Mouse (Mus musculus): ENCODE data around the gene 1700010I14Rik. TPM values are rescaled to one million over a fixed set of nuclear protein-coding genes. Genes with fewer than 3 reads are reported as not detected.

The 1700010I14Rik gene
- total and polyA plus RNA-seq, 3 experiments, result 0.23 to 2.2 TPM; not detected in 1

DNA sequence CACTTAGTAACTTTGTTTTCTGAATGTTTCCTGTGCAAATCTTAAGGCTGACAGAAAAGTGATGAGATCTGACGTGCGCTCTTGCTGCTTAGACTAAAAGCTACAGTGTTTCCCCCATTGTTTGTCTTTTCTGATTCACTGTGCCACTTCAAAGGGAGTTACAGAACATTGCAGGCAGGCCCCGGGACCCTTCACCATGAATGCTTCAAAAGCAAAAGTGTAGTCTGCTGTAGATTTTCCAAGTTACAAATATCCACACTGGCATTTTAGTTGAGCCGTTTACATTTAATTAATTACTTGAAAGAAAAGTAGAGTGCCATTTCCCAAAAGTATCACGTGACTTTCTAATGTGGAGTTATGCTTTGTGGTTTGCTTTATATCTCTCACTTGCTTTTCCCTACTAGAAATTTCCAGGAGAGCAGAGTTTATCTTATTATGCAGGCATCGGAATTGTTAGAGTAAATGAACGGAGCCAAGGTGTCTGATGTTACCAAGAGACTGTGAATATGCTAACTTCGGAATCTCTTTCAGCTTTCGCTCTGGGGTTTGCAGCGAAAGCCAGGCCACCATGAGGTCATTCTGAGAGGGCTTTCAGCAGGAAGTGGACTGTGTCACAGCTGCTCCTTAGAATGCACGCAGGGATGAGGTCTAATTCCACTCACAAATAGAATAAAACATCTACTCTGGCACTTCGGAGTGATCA, 15.8 kb upstream of the 1700010I14Rik start:
- Histone ChIP-seq H3K4me1 (ENCODE audit: control insufficient read depth in 1 of 2, insufficient read depth in 2 of 2, low read length in 2 of 2) (no peaks in the 10 kb centered on the region), H3K27ac (ENCODE audit: control insufficient read depth, low read depth, low read length) (no peak overlapping the region), H3K4me3 (ENCODE audit: control insufficient read depth in 1 of 2, insufficient read depth in 1 of 2, low read depth in 2 of 2, low read length in 2 of 2) (no peak overlapping the region), H3K79me2 (ENCODE audit: control insufficient read depth, insufficient read depth, low read length, poor library complexity) (no peaks in the 10 kb centered on the region), H3K9ac (ENCODE audit: control insufficient read depth, low read depth, low read length, poor library complexity, severe bottlenecking) (no peak overlapping the region), H3K27me3 (ENCODE audit: control insufficient read depth in 1 of 2, insufficient read depth in 2 of 2, low read length in 2 of 2) (no peaks in the 10 kb centered on the region), H3K36me3 (ENCODE audit: control insufficient read depth in 1 of 2, insufficient read depth in 2 of 2, low read length in 2 of 2) (no peaks in the 10 kb centered on the region), H3K9me3 (replicated peaks; ENCODE audit: insufficient read depth, low read length) (no peaks in the 10 kb centered on the region)
- TF ChIP-seq NRF1 (IDR thresholded peaks at IDR 0.05; ENCODE audit: insufficient read depth, low read depth, low read length, poor library complexity, severe bottlenecking) (no peak), MAZ (IDR thresholded peaks at IDR 0.05; ENCODE audit: low read depth, low read length) (no peak), MYB (IDR thresholded peaks at IDR 0.05; ENCODE audit: low read depth, low read length) (no peak), POLR2AphosphoS5 (IDR thresholded peaks at IDR 0.05; ENCODE audit: borderline replicate concordance, low read depth, low read length) (no peak), USF1 (IDR thresholded peaks at IDR 0.05; ENCODE audit: low read depth, low read length) (no peak), ZMIZ1 (IDR thresholded peaks at IDR 0.05; ENCODE audit: low read depth, low read length) (no peak), JUND (IDR thresholded peaks at IDR 0.05; ENCODE audit: low read depth, low read length) (no peak), ELF1 (IDR thresholded peaks at IDR 0.05; ENCODE audit: low read depth, low read length) (no peak), MEF2A (IDR thresholded peaks at IDR 0.05; ENCODE audit: extremely low read depth, insufficient replicate concordance, low read depth, low read length, poor library complexity, severe bottlenecking) (no peak), E2F4 (IDR thresholded peaks at IDR 0.05; ENCODE audit: borderline replicate concordance, low read depth, low read length) (no peak), RCOR1 (IDR thresholded peaks at IDR 0.05; ENCODE audit: low read depth, low read length) (no peak), UBTF (IDR thresholded peaks at IDR 0.05; ENCODE audit: borderline replicate concordance, insufficient read depth, low read depth, low read length) (no peak), MAX (IDR thresholded peaks at IDR 0.05; ENCODE audit: low read length) (no peak), TAL1 (IDR thresholded peaks at IDR 0.05; ENCODE audit: low read length) (no peak)
- no peak for DNase-seq (ENCODE audit: low read depth, low spot score)

DNA sequence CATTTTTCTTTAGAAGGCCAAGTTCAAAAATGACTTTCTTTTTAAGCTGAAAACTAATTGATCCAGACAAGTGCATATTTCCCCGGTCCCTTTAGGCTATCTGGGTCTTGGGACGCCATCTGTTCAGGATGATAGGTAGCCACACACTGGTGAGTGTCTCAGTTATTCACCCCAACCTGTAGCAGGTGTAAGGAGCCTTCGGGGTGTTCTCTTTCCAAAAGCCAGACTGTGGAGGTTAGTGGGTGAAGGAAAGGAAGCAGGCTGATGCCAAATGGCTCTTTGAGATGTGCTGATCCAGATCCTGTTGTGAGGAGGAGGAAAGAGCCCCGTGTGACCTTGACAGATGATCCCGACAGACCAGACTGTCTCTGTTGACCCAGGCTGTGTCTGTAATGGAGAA, 14.8 kb upstream of the 1700010I14Rik start:
- Histone ChIP-seq H3K4me3 (ENCODE audit: control insufficient read depth in 1 of 2, insufficient read depth in 1 of 2, low read depth in 2 of 2, low read length in 2 of 2) (no peak overlapping the region), H3K27ac (ENCODE audit: control insufficient read depth, low read depth, low read length) (no peak overlapping the region), H3K79me2 (ENCODE audit: control insufficient read depth, insufficient read depth, low read length, poor library complexity) (no peaks in the 10 kb centered on the region), H3K36me3 (ENCODE audit: control insufficient read depth in 1 of 2, insufficient read depth in 2 of 2, low read length in 2 of 2) (no peaks in the 10 kb centered on the region), H3K9me3 (replicated peaks; ENCODE audit: insufficient read depth, low read length) (no peaks in the 10 kb centered on the region), H3K27me3 (ENCODE audit: control insufficient read depth in 1 of 2, insufficient read depth in 2 of 2, low read length in 2 of 2) (no peaks in the 10 kb centered on the region), H3K9ac (ENCODE audit: control insufficient read depth, low read depth, low read length, poor library complexity, severe bottlenecking) (no peak overlapping the region), H3K4me1 (ENCODE audit: control insufficient read depth in 1 of 2, insufficient read depth in 2 of 2, low read length in 2 of 2) (no peaks in the 10 kb centered on the region)
- no peak for DNase-seq (ENCODE audit: low read depth, low spot score)
- TF ChIP-seq E2F4 (IDR thresholded peaks at IDR 0.05; ENCODE audit: borderline replicate concordance, low read depth, low read length) (no peak), GATA1 (IDR thresholded peaks at IDR 0.05; ENCODE audit: low read depth, low read length) (no peak), TAL1 (IDR thresholded peaks at IDR 0.05; ENCODE audit: low read length) (no peak), ELF1 (IDR thresholded peaks at IDR 0.05; ENCODE audit: low read depth, low read length) (no peak), SMC3 (IDR thresholded peaks at IDR 0.05; ENCODE audit: low read depth, low read length) (no peak), JUND (IDR thresholded peaks at IDR 0.05; ENCODE audit: low read depth, low read length) (no peak), USF2 (IDR thresholded peaks at IDR 0.05; ENCODE audit: borderline replicate concordance in 1 of 2, insufficient read depth in 1 of 2, low read depth in 1 of 2, low read length in 2 of 2) (no peak), MAZ (IDR thresholded peaks at IDR 0.05; ENCODE audit: low read depth, low read length) (no peak)
